Mouse (Mus musculus) E14TG2a.4 (cell line): Measurements from ENCODE around the gene Gm11127.

Experiments used
- CTCF ChIP-seq: conservative IDR thresholded peaks from 2 replicates; pipeline ENCODE4 v1.5.1; 2014; ENCODE audit warnings: low read length
- NANOG ChIP-seq: IDR thresholded peaks from 2 replicates; pipeline ENCODE4 v1.6.1; 2014; ENCODE audit warnings: borderline replicate concordance, low read length, mixed read lengths
- POU5F1 ChIP-seq: IDR thresholded peaks from 2 replicates; pipeline ENCODE4 v1.6.1; 2014; ENCODE audit warnings: low read length, borderline replicate concordance

GRCm38 (mm10) chr17:36028879-36029619 is 29.1 kb downstream of the Gm11127 start:
- TF ChIP-seq CTCF (no peak), NANOG (no peak), POU5F1 (no peak)
